ENCODE assay signal across 10 mouse cellular contexts in genomic region chr4:153806820-153807436, GRCm38 (mm10).
DNase-seq lines count a peak whose midpoint lies in the region; ATAC-seq and TF ChIP-seq lines count a peak whose summit lies in the region.
"Had no signal": no experiment of that assay in that cellular context is flagged by ENCODE, and none has a peak within 500 bp of the region (broad histone marks: within the 10 kb centered on the region; RNA-seq: fewer than 3 reads in every experiment).

No protein-coding gene starts in this region.

- TF ChIP-seq CTCF in forebrain, postnatal 0 days (IDR thresholded peaks at IDR 0.05; ENCODE audit: low read depth) = peak; percentile 66

- peaks cover 35% of the 10 kb centered on the region for H3K27me3 ChIP-seq in kidney, embryonic 15.5 days
- no peaks in the 10 kb centered on the region for H3K27me3 ChIP-seq in forebrain, postnatal 0 days (ENCODE audit: insufficient read depth, low read length)
- H3K27me3 ChIP-seq in midbrain, embryonic 14.5 days (ENCODE audit: control insufficient read depth, insufficient read depth, low read length) = no peaks in the 10 kb centered on the region

- H3K27ac ChIP-seq in kidney, embryonic 15.5 days = no peak overlapping the region
- H3K27ac ChIP-seq in forebrain, postnatal 0 days (ENCODE audit: low read depth, low read length) = peak overlapping the region; percentile 62
- peak overlapping the region; percentile 75 for H3K27ac ChIP-seq in midbrain, embryonic 14.5 days (replicated peaks; ENCODE audit: low read depth, low read length)
- H3K27ac ChIP-seq: liver, embryonic 14.5 days had no signal

- no peaks in the 10 kb centered on the region for H3K9me3 ChIP-seq in kidney, embryonic 15.5 days (replicated peaks)
- no peaks in the 10 kb centered on the region for H3K9me3 ChIP-seq in forebrain, postnatal 0 days (ENCODE audit: low read length)
- H3K9me3 ChIP-seq in midbrain, embryonic 14.5 days (ENCODE audit: control insufficient read depth, low read length) = no peaks in the 10 kb centered on the region

- ATAC-seq in kidney, embryonic 15.5 days (replicated peaks; ENCODE audit: low FRiP score) = no peak
- peak; percentile 75 for ATAC-seq in forebrain, postnatal 0 days
- ATAC-seq in midbrain, embryonic 14.5 days (ENCODE audit: low FRiP score, low TSS enrichment) = no peak
- no peak for ATAC-seq in cerebellum, adult (ENCODE audit: insufficient number of reproducible peaks, low FRiP score, low TSS enrichment)

- H3K4me2 ChIP-seq in kidney, embryonic 15.5 days = peak overlapping the region; percentile 41; the same call in 1 of the 2 replicates
- H3K4me2 ChIP-seq in forebrain, postnatal 0 days (ENCODE audit: low read depth) = peak overlapping the region; percentile 23; the same call in 1 of the 2 replicates
- peak overlapping the region; percentile 40 for H3K4me2 ChIP-seq in midbrain, embryonic 14.5 days (ENCODE audit: low read length)

- H3K4me3 ChIP-seq in kidney, embryonic 15.5 days (replicated peaks) = no peak overlapping the region
- no peak overlapping the region for H3K4me3 ChIP-seq in forebrain, postnatal 0 days (ENCODE audit: low read depth, low read length)
- no peak overlapping the region for H3K4me3 ChIP-seq in midbrain, embryonic 14.5 days (replicated peaks; ENCODE audit: low read depth, low read length)
- H3K4me3 ChIP-seq: myocyte had no signal

- no peaks in the 10 kb centered on the region for H3K36me3 ChIP-seq in kidney, embryonic 15.5 days
- H3K36me3 ChIP-seq in forebrain, postnatal 0 days (ENCODE audit: insufficient read depth) = no peaks in the 10 kb centered on the region
- H3K36me3 ChIP-seq in midbrain, embryonic 14.5 days (ENCODE audit: control insufficient read depth, insufficient read depth, low read length) = no peaks in the 10 kb centered on the region

- peaks cover 7% of the 10 kb centered on the region for H3K4me1 ChIP-seq in kidney, embryonic 15.5 days
- H3K4me1 ChIP-seq in forebrain, postnatal 0 days (ENCODE audit: insufficient read depth) = peaks cover 14% of the 10 kb centered on the region
- H3K4me1 ChIP-seq in midbrain, embryonic 14.5 days (ENCODE audit: control insufficient read depth, insufficient read depth, low read length) = peaks cover 16% of the 10 kb centered on the region

- H3K9ac ChIP-seq in kidney, embryonic 15.5 days = no peak overlapping the region
- peak overlapping the region; percentile 32; the same call in 1 of the 2 replicates for H3K9ac ChIP-seq in forebrain, postnatal 0 days
- peak overlapping the region; percentile 24; the same call in 1 of the 2 replicates for H3K9ac ChIP-seq in midbrain, embryonic 14.5 days (replicated peaks; ENCODE audit: low read length)
- H3K9ac ChIP-seq: liver, embryonic 14.5 days had no signal

- DNase-seq in kidney, adult 8-10 months = no peak
- DNase-seq in brain, adult 2 months (ENCODE audit: low read depth, low spot score) = peak; percentile 23
- peak; percentile 71 for DNase-seq in forebrain, postnatal 0 days
- peak; percentile 76 for DNase-seq in midbrain, embryonic 14.5 days
- DNase-seq in urinary bladder, postnatal 14 days (ENCODE audit: low spot score) = no peak
- DNase-seq in urinary bladder, postnatal 25 days (ENCODE audit: low spot score) = no peak

- WGBS in kidney, embryonic 15.5 days = 43% methylated on average over 10 of the region's 10 CpGs
- WGBS in forebrain, postnatal 0 days = 11% methylated on average over 10 of the region's 10 CpGs
- 17% methylated on average over 10 of the region's 10 CpGs for WGBS in midbrain, embryonic 14.5 days

Comparison
In these comparisons a context has a peak if more than half of its experiments do, and no peak if none do; other contexts are left out.
1. DNase-seq: peak in brain, adult 2 months (single experiment), forebrain, postnatal 0 days (single experiment) and midbrain, embryonic 14.5 days (single experiment); none in kidney, adult 8-10 months (0 of 2), urinary bladder, postnatal 14 days (single experiment) and urinary bladder, postnatal 25 days (single experiment).
2. Peak in every context shown above with its lines, with median percentiles within 50 percentile points of each other: H3K4me2 ChIP-seq.